Mouse (Mus musculus): ENCODE measurements around the gene Cep112.

DNA sequence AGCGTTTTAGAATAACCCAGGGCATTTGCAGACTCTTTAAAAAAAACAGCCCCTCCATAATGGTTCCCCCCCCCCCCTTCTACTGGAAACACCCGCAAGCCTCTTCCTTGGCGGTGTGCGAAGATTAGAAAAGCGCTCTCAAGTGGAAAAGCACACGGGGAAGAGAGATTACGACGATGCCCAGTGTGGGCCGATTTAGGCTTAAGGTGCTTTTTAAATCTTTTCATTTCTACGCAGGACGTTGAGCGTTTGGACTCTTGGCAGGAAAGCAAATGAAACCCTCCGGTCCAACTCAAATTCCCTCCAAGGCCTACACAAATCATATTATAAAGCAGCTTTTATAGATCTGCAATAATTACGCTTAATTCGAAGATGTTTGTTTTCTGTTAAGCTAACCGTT, 465.6 kb downstream of the Cep112 start:
- TF ChIP-seq CTCF (IDR thresholded peaks at IDR 0.05; ENCODE audit: borderline replicate concordance, insufficient read depth, low read depth, low read length) (no peak), POLR2A (IDR thresholded peaks at IDR 0.05; ENCODE audit: borderline replicate concordance, insufficient read depth, low read length) (no peak)

All from cerebellum, adult 2 months (tissue).